Mouse (Mus musculus): Measurements from ENCODE around the gene Rapgef5.
"Not testable (repeated sequence)": the region's sequence is repeated elsewhere in the genome, so short reads cannot be mapped to it uniquely, and the experiment has no call there.

Gene Rapgef5

GRCm38 (mm10) chr12:117781360-117781759, 265.1 kb downstream of the Rapgef5 start:
- DNase-seq = no peak

GRCm38 (mm10) chr12:117783426-117783825, 267.1 kb downstream of the Rapgef5 start:
- DNase-seq = no peak

- no peak for DNase-seq
Measured at GRCm38 (mm10) chr12:117786621-117787020, 270.3 kb downstream of the Rapgef5 start.

GRCm38 (mm10) chr12:117788513-117789011, 272.3 kb downstream of the Rapgef5 start:
- no peak for DNase-seq

GRCm38 (mm10) chr12:117789017-117789416, 272.7 kb downstream of the Rapgef5 start:
- DNase-seq = no peak

- DNase-seq = no peak
Measured at GRCm38 (mm10) chr12:117795303-117795702, 279.0 kb downstream of the Rapgef5 start.

GRCm38 (mm10) chr12:117803989-117804388, 287.7 kb downstream of the Rapgef5 start, which contains the start of gene Cdca7l:
TSS of gene Cdca7l (plus strand) at chr12:117804289.
- DNase-seq = not testable (repeated sequence)

GRCm38 (mm10) chr12:117805576-117805975, 289.3 kb downstream of the Rapgef5 start:
- no peak for DNase-seq

- DNase-seq = peak; percentile 24
Measured at GRCm38 (mm10) chr12:117806007-117806451, 289.8 kb downstream of the Rapgef5 start.

- no peak for DNase-seq
Measured at GRCm38 (mm10) chr12:117806470-117806869, 290.2 kb downstream of the Rapgef5 start.

- no peak for DNase-seq
Measured at GRCm38 (mm10) chr12:117807637-117808036, 291.4 kb downstream of the Rapgef5 start.

- no peak for DNase-seq
Measured at GRCm38 (mm10) chr12:117808355-117809326, 292.4 kb downstream of the Rapgef5 start.

All from layer of hippocampus, adult 9-11 months (tissue).